In the genomic region with DNA sequence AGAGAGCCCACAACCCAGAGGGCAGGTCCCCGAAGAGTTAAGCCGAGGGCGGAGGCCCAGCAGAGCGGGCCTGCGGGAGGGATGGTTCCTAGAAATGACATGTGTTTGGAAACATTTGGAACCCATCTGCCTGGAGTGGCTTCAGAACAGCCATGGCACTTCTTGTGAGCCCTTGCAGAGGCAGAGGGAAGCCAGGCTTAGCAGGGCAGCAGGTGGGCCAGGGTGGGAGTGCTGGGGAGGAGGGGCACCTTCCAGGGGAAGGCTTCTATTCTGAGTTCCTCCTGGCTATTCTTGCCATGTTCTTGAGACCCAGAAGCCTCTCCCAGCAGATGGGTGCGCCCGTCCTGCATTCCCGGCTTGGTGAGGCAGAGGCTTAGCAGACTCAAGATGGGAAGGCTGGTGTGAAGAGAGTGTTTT, we compare ENCODE assay signal across 8 mouse cellular contexts.
DNase-seq lines count a peak whose midpoint lies in the region; ATAC-seq lines count a peak whose summit lies in the region.

No protein-coding gene starts in this region.

- no peaks in the 10 kb centered on the region for H3K9me3 ChIP-seq in lung, embryonic 15.5 days
- no peaks in the 10 kb centered on the region for H3K9me3 ChIP-seq in hindbrain, embryonic 16.5 days (ENCODE audit: control insufficient read depth, low read length)
- H3K9me3 ChIP-seq in neural tube, embryonic 12.5 days: no peaks in the 10 kb centered on the region

- peaks cover 10% of the 10 kb centered on the region; the same call in 1 of the 2 replicates for H3K36me3 ChIP-seq in lung, embryonic 15.5 days
- H3K36me3 ChIP-seq in hindbrain, embryonic 16.5 days (ENCODE audit: control insufficient read depth, insufficient read depth, low read length): no peaks in the 10 kb centered on the region; the same call in 1 of the 2 replicates
- peaks cover 17% of the 10 kb centered on the region for H3K36me3 ChIP-seq in neural tube, embryonic 12.5 days

- H3K4me3 ChIP-seq in lung, embryonic 15.5 days: peak overlapping the region; percentile 27
- no peak overlapping the region for H3K4me3 ChIP-seq in hindbrain, embryonic 16.5 days (ENCODE audit: low read length)
- H3K4me3 ChIP-seq in neural tube, embryonic 12.5 days: no peak overlapping the region

- WGBS in lung, embryonic 15.5 days: 56% methylated on average over 8 of the region's 8 CpGs
- 66% methylated on average over 8 of the region's 8 CpGs for WGBS in hindbrain, embryonic 16.5 days
- WGBS in neural tube, embryonic 12.5 days: 64% methylated on average over 8 of the region's 8 CpGs

- no peaks in the 10 kb centered on the region for H3K27me3 ChIP-seq in lung, embryonic 15.5 days
- no peaks in the 10 kb centered on the region for H3K27me3 ChIP-seq in hindbrain, embryonic 16.5 days (replicated peaks; ENCODE audit: control insufficient read depth, insufficient read depth, low read length)
- H3K27me3 ChIP-seq in neural tube, embryonic 12.5 days (replicated peaks): no peaks in the 10 kb centered on the region

- peak overlapping the region; percentile 96 for H3K27ac ChIP-seq in lung, embryonic 15.5 days
- no peak overlapping the region for H3K27ac ChIP-seq in hindbrain, embryonic 16.5 days (ENCODE audit: low read depth, low read length)
- H3K27ac ChIP-seq in neural tube, embryonic 12.5 days: no peak overlapping the region

- no peak for DNase-seq in lung, postnatal 10 days
- peak; percentile 48 for DNase-seq in gastrocnemius, postnatal 10 days
- DNase-seq in right cerebral cortex, postnatal 14 days: no peak
- DNase-seq in right cerebral cortex, adult 2 months (ENCODE audit: low spot score in 2 of 2): no peak
- DNase-seq in spleen, postnatal 10 days (ENCODE audit: low spot score in 2 of 2): no peak

- peak overlapping the region; percentile 46 for H3K9ac ChIP-seq in lung, embryonic 15.5 days
- no peak overlapping the region; the same call in 1 of the 2 replicates for H3K9ac ChIP-seq in hindbrain, embryonic 16.5 days (ENCODE audit: low read depth, low read length)
- peak overlapping the region; percentile 44 for H3K9ac ChIP-seq in neural tube, embryonic 12.5 days

- H3K4me1 ChIP-seq in lung, embryonic 15.5 days: peaks cover 73% of the 10 kb centered on the region
- H3K4me1 ChIP-seq in hindbrain, embryonic 16.5 days (ENCODE audit: control insufficient read depth, insufficient read depth, low read depth, low read length): peaks cover 35% of the 10 kb centered on the region
- peaks cover 52% of the 10 kb centered on the region for H3K4me1 ChIP-seq in neural tube, embryonic 12.5 days

- H3K4me2 ChIP-seq in lung, embryonic 15.5 days: peak overlapping the region; percentile 62
- H3K4me2 ChIP-seq in hindbrain, embryonic 16.5 days (ENCODE audit: low read length): peak overlapping the region; percentile 42
- peak overlapping the region; percentile 44 for H3K4me2 ChIP-seq in neural tube, embryonic 12.5 days (replicated peaks)

- no peak for ATAC-seq in lung, embryonic 15.5 days (ENCODE audit: borderline replicate concordance, extremely low read depth, low FRiP score, low TSS enrichment)
- ATAC-seq in hindbrain, embryonic 16.5 days: no peak
- no peak for ATAC-seq in neural tube, embryonic 12.5 days (ENCODE audit: low FRiP score, low read depth)
